Mouse (Mus musculus) intestine, embryonic 15.5 days (tissue): ENCODE data around the gene Btbd35f24. TPM values are rescaled to one million over a fixed set of nuclear protein-coding genes. Genes with fewer than 3 reads are reported as not detected.
"Not testable (repeated sequence)": the region's sequence is repeated elsewhere in the genome, so short reads cannot be mapped to it uniquely, and the experiment has no call there.

Experiments used
- ATAC-seq: fragments of 200-750 bp; cut with Nextera tagmentation; 2 replicates; pipeline ENCODE4 v1.8.0; 2017; ENCODE audit warnings: moderate TSS enrichment, moderate library complexity
- H3K27ac ChIP-seq: fragments of 300-500 bp; sonication (generic); 2 replicates; pipeline ENCODE4 v1.5.1; 2015; ENCODE audit warnings: mild to moderate bottlenecking, inconsistent platforms
- H3K27me3 ChIP-seq: fragments of 300-500 bp; sonication (generic); replicated peaks from 2 replicates; pipeline ENCODE4 v1.6.1; 2015; ENCODE audit warnings: inconsistent platforms
- H3K36me3 ChIP-seq: fragments of 300-500 bp; sonication (generic); 2 replicates; pipeline ENCODE4 v1.6.1; 2015; ENCODE audit warnings: inconsistent platforms
- H3K4me1 ChIP-seq: fragments of 300-500 bp; sonication (generic); replicated peaks from 2 replicates; pipeline ENCODE4 v1.6.1; 2015; ENCODE audit warnings: inconsistent platforms
- H3K4me2 ChIP-seq: fragments of 300-500 bp; sonication (generic); replicated peaks from 2 replicates; pipeline ENCODE4 v1.6.1; 2015; ENCODE audit warnings: mild to moderate bottlenecking, inconsistent platforms
- H3K4me3 ChIP-seq: fragments of 300-500 bp; sonication (generic); replicated peaks from 2 replicates; pipeline ENCODE4 v1.5.1; 2015; ENCODE audit warnings: inconsistent platforms
- H3K9ac ChIP-seq: fragments of 300-500 bp; sonication (generic); 2 replicates; pipeline ENCODE4 v1.6.1; 2015; ENCODE audit warnings: inconsistent platforms
- H3K9me3 ChIP-seq: fragments of 300-500 bp; sonication (generic); 2 replicates; pipeline ENCODE4 v1.6.1; 2016; ENCODE audit warnings: inconsistent platforms
- WGBS: fragments of 180-500 bp; shearing (Covaris S2); methylation state at CpG from one replicate; pipeline ENCODE4 v1.1.7; 2015; 5-methylcytosine and 5-hydroxymethylcytosine counted together
- polyA plus RNA-seq: library from polyadenylated mRNA; unstranded; fragments of >200 nt; fragmentation: Nextera tagmentation; extraction: Ambion mirVana; gene quantifications from 2 replicates; pipeline ENCODE4 v1.2.1, GENCODE M21; 2015

Btbd35f24 gene
- polyA plus RNA-seq = not detected in 2 replicates

- H3K4me2 ChIP-seq = not testable (repeated sequence)
These were observed at the start of gene Btbd35f24 for GRCm38 (mm10) chrX:3195727-3196126. Btbd35f24 (minus strand) TSS chrX:3195827.

More at GRCm38 (mm10) chrX:3195727-3196126, at the start of gene Btbd35f24:
- not testable (repeated sequence) for ATAC-seq, H3K27me3 ChIP-seq, H3K4me1 ChIP-seq, H3K9me3 ChIP-seq, H3K36me3 ChIP-seq, H3K4me3 ChIP-seq, H3K27ac ChIP-seq, H3K9ac ChIP-seq
- WGBS = 61% methylated on average over 2 of the region's 2 CpGs

Other genes with a start within 250 kb of the Btbd35f24 start
- not detected in 2 replicates for gene Btbd35f23, start 119.0 kb downstream of the Btbd35f24 start, polyA plus RNA-seq
- gene Btbd35f11, start 247.9 kb upstream of the Btbd35f24 start, polyA plus RNA-seq = not detected in 2 replicates